Mouse (Mus musculus): ENCODE results near the gene Slc22a2.
A peak's percentile ranks its signal among the peaks of the same experiment; 100 is the strongest.
"Not testable (repeated sequence)": the region's sequence is repeated elsewhere in the genome, so short reads cannot be mapped to it uniquely, and the experiment has no call there.

Slc22a2 gene

GRCm38 (mm10) chr17:12583991-12584390 is at the start of gene Slc22a2:
TSS of gene Slc22a2 (plus strand) at chr17:12584132.
- no peak for DNase-seq (ENCODE audit: low spot score)

GRCm38 (mm10) chr17:12534353-12535145 is 49.4 kb upstream of the Slc22a2 start:
- DNase-seq (ENCODE audit: low spot score) = peak; percentile 64

GRCm38 (mm10) chr17:12562215-12562614 is 21.7 kb upstream of the Slc22a2 start:
- DNase-seq (ENCODE audit: low spot score) = no peak

- not testable (repeated sequence) for DNase-seq (ENCODE audit: low spot score)
Observed at GRCm38 (mm10) chr17:12564481-12565000, 19.4 kb upstream of the Slc22a2 start.

GRCm38 (mm10) chr17:12565443-12565842 is 18.5 kb upstream of the Slc22a2 start:
- DNase-seq (ENCODE audit: low spot score) = no peak

- no peak for DNase-seq (ENCODE audit: low spot score)
Observed at GRCm38 (mm10) chr17:12571316-12571715, 12.6 kb upstream of the Slc22a2 start.

GRCm38 (mm10) chr17:12571924-12572463 is 11.9 kb upstream of the Slc22a2 start:
- peak; percentile 10 for DNase-seq (ENCODE audit: low spot score)

GRCm38 (mm10) chr17:12575391-12575790 is 8.5 kb upstream of the Slc22a2 start:
- no peak for DNase-seq (ENCODE audit: low spot score)

GRCm38 (mm10) chr17:12577096-12577495 is 6.8 kb upstream of the Slc22a2 start:
- DNase-seq (ENCODE audit: low spot score) = no peak

- no peak for DNase-seq (ENCODE audit: low spot score)
Observed at GRCm38 (mm10) chr17:12585366-12585765, 1.4 kb downstream of the Slc22a2 start.

- DNase-seq (ENCODE audit: low spot score) = no peak
Observed at GRCm38 (mm10) chr17:12586966-12587365, 3.0 kb downstream of the Slc22a2 start.

GRCm38 (mm10) chr17:12588801-12589247 is 4.9 kb downstream of the Slc22a2 start:
- no peak for DNase-seq (ENCODE audit: low spot score)

GRCm38 (mm10) chr17:12590911-12591625 is 7.1 kb downstream of the Slc22a2 start:
- DNase-seq (ENCODE audit: low spot score) = no peak

GRCm38 (mm10) chr17:12595846-12596515 is 12.0 kb downstream of the Slc22a2 start:
- DNase-seq (ENCODE audit: low spot score) = no peak

GRCm38 (mm10) chr17:12606634-12607033 is 22.7 kb downstream of the Slc22a2 start:
- DNase-seq (ENCODE audit: low spot score) = no peak

- peak; percentile 15 for DNase-seq (ENCODE audit: low spot score)
Observed at GRCm38 (mm10) chr17:12607202-12607601, 23.3 kb downstream of the Slc22a2 start.

GRCm38 (mm10) chr17:12614511-12615385 is 30.8 kb downstream of the Slc22a2 start:
- no peak for DNase-seq (ENCODE audit: low spot score)

- no peak for DNase-seq (ENCODE audit: low spot score)
Observed at GRCm38 (mm10) chr17:12615429-12615828, 31.5 kb downstream of the Slc22a2 start.

- DNase-seq (ENCODE audit: low spot score) = no peak
Observed at GRCm38 (mm10) chr17:12619641-12620040, 35.7 kb downstream of the Slc22a2 start.

GRCm38 (mm10) chr17:12627983-12628382 is 44.1 kb downstream of the Slc22a2 start:
- DNase-seq (ENCODE audit: low spot score) = no peak

Measured in testis, postnatal 14 days (tissue).